Mouse (Mus musculus): Measurements from ENCODE around the gene Ank2.

The Ank2 gene

DNA sequence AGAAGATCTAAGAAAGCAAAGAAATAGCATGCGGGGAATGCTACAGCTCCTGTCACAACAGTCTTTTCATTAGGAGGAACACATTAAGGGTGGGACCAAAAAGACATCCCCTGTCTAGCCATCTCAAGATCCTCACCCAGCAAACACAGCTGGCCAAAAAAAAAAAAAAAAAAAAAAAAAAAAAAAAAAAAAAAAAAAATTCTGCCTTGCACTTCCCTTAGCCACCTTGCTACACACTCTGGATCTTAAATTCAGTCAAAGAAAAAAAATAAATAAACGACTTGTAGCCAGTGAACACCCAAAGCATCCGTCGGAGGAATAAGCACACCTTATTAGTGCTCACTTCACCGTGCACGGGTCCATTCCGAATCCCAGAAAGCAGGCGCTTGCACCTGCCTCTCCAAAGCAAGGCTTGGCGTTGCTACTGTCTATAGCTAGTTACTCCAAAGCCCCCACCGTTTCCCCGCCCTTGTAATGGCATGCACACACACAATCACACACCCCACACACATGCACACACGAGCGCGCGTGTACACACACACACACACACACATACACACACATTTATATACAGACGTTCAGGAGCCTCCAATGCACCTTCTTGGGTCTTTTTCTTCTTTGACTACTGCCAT is 273.9 kb downstream of the Ank2 start:
- DNase-seq = no peak

DNA sequence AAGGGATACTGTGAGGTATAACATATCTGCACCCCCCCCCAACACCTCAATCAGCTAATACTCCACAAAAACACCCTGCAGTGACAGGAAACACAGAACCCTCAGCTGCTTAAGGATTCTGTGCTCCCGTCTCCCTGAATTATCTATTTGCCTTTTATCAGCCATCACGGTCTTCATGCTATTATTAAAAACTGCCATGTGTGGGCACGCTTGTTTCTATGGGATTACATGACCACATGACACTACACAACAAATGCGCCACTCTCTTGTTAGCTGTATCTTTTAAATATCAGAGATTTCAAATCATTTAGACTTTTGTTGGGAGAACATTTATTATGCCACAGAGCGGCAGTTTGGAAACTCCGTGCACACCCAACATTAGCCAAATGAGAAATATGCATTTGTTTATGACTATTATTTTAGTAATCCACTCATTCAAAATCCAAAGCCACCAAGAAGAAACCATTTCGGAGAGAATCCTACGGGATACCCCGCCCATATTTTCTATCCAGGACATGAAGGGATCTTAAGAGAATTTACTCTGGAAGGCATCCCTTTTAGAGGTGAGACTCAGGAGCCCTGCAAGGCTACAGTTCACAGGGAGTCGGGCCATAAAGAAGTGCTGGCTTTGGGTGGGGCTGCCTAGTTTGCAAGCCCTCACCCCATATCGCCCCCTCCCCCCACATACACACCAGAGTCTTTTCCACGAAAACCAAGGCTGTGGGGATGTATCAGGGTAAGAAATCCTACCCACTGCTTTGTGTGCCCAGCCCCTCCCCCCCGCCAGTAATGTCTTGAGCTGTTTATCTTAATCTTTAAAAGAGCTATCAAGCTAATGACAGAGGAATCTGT is 274.6 kb downstream of the Ank2 start:
- no peak for DNase-seq

GRCm38 (mm10) chr3:127222086-127222485 is 277.1 kb downstream of the Ank2 start:
- no peak for DNase-seq

- DNase-seq = no peak
Measured at GRCm38 (mm10) chr3:127220859-127221258, 278.3 kb downstream of the Ank2 start.

GRCm38 (mm10) chr3:127213534-127213933 is 285.6 kb downstream of the Ank2 start:
- DNase-seq = no peak

- DNase-seq = no peak
Measured at GRCm38 (mm10) chr3:127211119-127211518, 288.0 kb downstream of the Ank2 start.

DNA sequence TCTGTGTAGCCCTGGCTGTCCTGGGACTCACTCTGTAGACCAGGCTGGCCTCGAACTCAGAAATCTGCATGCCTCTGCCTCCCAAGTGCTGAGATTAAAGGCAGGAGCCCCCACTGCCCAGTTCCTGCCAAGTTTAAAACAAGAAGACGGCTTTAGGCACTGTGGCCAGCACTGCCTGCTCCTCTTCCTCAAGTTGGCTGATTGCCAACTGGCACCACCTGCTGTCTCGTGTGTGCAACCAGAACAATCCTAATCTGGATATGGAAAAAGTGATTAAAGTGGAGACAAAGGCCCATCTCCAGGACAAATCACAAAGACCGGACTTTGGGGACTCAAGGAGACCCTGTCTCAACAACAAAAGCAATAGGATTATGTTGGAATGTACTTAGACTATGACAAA is 288.6 kb downstream of the Ank2 start:
- no peak for DNase-seq

- no peak for DNase-seq
Measured at GRCm38 (mm10) chr3:127208871-127209270, 290.3 kb downstream of the Ank2 start.

DNA sequence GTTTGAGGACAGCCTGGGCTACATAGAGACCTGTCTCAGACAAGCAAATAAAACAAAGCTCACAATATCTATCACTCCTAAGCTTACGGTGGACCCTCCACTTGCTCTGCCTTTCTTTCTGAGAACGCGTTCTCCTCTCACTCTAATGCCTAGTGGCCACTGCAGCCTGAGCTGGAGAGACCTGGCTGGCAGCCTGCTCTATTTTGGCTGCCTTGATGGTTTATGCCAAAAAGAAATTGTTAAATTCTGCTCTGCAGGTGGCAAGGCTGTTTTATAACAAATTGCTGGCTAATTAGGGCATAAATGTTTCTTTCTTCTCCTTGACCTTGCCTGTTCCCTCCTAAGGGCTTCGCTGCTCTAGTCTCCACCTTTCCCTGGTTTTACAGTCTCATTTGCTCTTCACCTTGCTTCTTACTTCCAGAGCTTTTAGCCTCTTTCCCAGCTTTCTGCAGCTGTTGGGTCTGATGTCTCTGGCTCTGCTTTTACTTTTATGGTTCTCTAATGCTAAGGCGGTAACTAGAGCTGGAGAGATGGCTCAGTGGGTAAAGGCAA is 293.2 kb downstream of the Ank2 start:
- DNase-seq = no peak

GRCm38 (mm10) chr3:127202484-127203115 is 296.6 kb downstream of the Ank2 start:
- DNase-seq = no peak

DNA sequence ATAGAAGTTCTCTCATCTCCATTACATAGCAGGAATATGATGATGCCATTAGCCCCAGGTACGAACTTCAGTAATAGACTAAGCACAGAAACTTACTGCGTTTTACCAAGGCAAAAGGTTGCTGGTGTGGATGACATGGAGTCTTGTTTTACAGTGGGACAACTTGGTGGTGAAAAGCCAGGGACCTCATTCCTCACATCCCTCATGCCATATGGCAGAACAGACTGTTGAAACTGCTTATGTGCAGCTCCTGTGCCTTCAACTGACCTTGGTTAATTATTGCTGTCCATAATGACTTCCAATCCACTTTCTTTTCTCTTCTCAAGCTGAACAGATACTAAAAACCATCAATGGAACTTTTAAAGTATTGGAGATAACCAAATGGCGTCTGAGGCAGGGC is 298.4 kb downstream of the Ank2 start:
- no peak for DNase-seq

- DNase-seq = no peak
Measured at GRCm38 (mm10) chr3:127199112-127199665, 300.0 kb downstream of the Ank2 start.

GRCm38 (mm10) chr3:127198656-127199055 is 300.5 kb downstream of the Ank2 start:
- no peak for DNase-seq

DNA sequence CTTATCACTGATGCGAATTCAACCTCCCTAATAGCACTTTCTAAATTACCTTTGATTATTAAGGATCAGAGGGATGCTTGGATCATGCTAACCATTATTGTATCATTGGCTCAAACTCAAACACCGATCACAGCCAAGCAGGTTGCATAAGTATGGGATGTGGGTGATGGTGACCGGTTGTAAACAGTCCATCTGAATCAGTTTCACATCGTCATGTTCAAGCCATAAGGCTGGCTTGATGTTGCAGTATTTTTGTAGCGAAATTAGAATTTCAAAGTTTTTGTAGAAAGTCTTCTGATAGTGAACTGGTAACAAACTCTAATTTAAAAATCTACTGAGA is 310.4 kb downstream of the Ank2 start:
- DNase-seq = no peak

- DNase-seq = no peak
Measured at GRCm38 (mm10) chr3:127188086-127188788, 310.9 kb downstream of the Ank2 start.

DNA sequence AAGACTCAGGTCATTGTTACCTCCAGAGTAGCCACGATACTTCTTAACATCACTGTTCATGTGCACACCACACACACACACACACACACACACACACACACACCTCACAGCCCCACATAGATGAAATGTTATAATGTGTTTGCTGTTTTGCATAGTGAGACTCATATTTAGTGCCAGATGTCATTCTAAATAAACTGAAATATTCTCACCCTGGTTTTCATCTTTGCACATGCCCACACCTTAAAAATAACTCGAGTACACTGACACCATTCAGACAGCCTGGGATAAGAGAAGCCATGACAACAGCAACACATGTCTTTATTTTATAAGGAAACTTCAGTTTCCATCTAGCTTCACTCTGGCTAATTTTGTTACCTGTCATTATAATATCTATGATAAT is 312.1 kb downstream of the Ank2 start:
- DNase-seq = no peak

DNA sequence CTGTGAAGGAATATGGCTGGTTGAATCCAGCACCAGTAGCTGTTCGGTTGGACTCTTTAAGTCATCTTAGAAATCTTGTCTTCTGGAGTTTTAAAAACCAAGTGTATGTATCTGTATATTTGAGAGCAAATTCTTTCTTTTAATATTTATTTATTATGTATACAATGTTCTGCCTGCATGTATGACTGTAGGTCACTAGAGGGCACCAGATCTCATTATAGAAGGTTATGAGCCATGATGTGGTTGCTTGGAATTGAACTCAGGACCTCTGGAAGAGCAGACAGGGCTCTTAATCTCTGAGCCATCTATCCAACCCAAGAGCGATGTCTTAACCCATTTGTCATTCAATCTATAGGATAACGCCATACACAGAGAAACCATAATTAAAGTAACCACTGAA is 312.9 kb downstream of the Ank2 start:
- no peak for DNase-seq

GRCm38 (mm10) chr3:127183998-127184753 is 315.0 kb downstream of the Ank2 start:
- peak; percentile 34 for DNase-seq

- no peak for DNase-seq
Measured at GRCm38 (mm10) chr3:127172697-127173096, 326.5 kb downstream of the Ank2 start.

DNA sequence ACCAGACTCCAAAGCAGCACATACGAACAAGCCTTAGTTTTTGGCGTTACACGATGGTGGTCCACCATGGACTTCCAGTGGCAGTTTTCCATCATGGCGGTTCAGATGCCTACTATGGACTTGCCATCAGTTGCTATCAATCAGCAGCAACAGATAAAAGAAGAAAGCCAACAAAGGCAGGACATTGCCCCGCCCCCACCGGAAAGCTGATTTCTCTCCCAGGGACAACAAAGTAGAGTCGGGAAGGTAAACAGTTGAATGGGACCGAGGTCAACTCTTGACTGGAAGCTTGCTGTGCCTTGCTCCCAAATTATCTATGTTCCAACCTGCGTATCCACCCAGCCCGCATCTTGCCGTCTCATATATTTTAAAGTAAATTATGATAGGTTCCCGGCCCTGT is 328.9 kb downstream of the Ank2 start:
- no peak for DNase-seq

GRCm38 (mm10) chr3:127169114-127169513 is 330.0 kb downstream of the Ank2 start:
- DNase-seq = no peak

DNA sequence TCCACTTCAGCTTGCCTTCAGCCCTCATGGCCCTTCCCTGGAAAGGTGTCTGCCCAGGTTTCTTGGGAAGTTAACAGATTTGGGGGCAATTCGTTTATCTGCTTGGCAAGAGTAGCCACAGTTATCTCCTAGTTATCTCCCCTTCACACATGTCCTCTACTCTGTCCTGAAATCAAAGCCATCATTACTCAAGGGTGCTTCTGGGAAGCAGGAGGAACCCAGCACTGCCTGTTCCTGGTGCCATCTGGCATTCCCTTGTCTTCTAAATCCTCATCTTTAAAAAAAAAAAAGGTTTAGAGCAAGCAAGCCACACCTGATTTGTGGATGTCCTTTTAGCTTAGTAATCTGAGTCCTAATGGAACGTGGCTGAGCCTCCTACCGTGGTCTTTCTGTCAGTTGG is 335.4 kb downstream of the Ank2 start:
- no peak for DNase-seq

All from lung, postnatal 10 days (tissue).